Mouse (Mus musculus): ENCODE measurements at regions not wholly inside any gene's neighbourhood (a gene's known extent, or its start where the extent isn't known, plus 50 kb on each side); places are given as distances from the start of the nearest gene placed in this dataset.

DNA sequence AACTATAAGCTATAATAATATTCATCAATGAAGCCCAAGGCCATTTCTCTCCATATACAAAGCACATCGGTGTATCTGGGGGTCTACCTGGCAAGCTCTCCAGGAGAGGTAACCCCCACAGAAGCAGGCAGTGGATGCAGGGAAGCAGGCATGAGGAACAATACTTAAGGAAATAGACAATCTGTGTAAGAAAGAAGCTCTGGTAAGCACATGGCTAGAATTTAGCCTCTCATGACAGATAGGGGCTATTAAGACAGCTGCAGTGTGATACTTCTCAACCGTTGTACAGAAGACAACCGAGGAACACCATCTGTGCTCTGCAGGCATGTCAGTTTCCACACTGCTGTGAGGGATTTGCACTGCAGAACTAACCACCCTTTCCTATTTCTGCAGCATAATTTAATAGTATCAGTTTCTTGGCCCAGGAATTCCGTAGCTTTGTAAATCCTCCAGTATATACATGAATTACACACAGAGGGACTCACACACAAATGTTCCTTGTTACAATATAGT, 108.1 kb upstream of the Lpar1 start:
- DNase-seq (ENCODE audit: low spot score) = no peak

DNA sequence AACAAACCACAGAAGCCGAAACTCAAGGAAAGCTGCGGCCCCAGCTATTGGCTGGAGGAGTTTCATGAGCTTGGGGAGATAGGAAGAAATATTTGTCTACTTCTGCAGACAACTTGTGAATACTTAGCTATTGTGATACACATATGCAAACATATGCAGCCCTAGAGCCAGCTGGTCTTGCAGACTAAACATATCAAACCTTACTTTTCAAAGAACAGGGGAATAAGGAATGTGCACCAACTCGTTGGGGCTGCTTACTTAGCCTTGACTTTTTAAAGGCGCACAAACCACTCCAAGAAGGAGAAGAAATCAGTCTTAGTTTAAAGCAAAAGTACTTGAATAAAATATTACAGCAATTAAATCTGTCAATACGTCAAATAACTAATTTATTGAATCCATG, 106.8 kb upstream of the Lpar1 start:
- no peak for DNase-seq (ENCODE audit: low spot score)

DNA sequence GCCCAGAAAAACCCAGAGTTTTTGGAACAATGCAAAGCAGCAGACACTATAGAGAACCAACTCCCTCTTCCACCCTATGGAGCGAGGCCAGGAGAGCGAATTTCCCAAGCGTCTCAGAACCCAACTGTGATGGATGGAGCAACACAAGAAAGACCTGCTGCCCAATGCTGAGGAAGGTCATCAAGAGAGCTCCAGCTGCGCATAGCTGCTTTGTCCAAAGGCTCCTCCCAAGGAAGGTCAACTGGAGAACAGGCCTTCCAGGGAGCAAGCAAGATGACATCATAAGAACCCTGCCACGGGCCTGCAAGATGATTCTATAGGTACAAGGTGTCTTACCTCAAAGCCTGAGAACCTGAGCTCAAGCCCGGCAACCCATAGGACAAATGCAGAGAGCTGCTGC, 104.5 kb upstream of the Lpar1 start:
- no peak for DNase-seq (ENCODE audit: low spot score)

DNA sequence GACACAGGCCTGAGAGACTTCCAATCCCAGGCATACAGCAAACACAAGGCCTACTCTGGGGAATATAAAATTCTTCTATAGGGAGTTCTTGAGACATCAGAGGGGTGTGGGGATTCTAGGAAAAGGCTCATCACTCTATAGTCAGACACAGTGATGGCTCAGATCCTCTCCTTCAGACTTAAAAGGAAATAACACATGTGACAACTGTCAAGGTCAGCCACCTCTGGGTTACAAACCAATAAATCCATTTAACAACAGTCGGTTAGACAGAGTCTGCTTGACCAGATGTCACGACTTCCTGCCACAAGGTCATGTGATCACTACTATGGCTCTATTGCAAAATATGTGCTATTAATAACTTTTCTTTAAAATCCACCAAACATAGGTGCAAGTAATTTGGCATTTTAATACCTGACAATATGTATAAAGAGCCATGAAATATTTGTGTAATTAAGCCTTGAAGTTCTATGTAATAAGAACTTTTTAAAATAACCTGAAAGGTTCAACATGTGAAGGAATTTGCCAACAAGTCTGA, 94.1 kb upstream of the Lpar1 start:
- no peak for DNase-seq (ENCODE audit: low spot score)

DNA sequence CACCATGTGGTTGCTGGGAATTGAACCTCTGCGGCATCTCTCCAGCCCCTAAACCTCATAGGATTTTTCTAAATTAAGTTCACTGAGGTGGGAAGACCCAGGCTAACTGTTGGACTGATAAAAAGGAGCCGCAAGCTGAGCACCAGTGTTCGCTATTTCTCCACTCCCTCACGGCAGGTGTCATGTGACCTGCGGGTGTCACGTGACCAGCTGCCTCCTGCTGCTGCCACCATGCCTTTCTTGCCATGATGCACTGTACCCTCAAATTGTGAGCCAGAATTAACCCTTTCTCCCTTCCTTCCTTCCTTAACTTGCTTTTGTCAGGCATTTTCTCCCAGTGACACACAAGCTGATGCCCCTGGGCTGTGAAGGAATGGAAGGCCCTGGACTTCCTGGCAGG, 93.1 kb upstream of the Lpar1 start:
- no peak for DNase-seq (ENCODE audit: low spot score)

DNA sequence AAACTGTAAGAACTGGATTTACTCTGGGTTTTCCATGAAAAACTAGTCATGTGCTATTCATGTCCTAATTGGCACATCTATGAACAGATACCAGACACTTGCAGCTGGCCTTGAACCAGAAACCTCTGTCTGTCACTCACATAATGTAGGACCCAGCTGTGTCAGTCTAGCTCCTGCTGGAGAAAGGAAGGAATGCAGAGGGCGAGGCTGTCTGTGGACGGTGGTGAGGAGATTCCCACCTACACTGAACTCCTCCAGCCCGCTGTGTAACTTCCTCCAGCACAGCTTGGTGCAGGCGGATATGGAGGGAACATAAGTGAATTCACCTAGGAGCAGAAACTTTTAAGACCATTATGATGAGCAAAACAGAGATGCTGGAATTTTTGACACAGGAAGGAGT, 89.7 kb upstream of the Lpar1 start:
- no peak for DNase-seq (ENCODE audit: low spot score)

DNA sequence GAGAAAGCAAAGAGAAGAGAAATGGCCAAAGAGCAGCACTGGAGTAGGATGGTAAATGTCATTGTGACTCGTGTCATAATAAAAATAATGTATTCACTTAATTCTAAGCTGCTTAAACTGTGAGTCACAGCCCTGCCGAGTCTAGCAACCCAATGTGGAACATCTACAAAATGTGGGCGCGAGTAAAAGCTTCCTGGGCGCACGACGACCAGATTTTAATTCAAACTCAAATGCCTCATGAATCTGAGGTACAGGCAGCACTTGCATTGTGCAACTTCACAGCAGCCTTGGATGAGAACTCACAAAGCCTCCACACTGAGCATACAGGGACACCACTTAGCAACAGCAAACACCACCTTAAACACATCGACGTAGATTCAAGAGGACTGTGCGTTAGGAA, 88.5 kb upstream of the Lpar1 start:
- no peak for DNase-seq (ENCODE audit: low spot score)

DNA sequence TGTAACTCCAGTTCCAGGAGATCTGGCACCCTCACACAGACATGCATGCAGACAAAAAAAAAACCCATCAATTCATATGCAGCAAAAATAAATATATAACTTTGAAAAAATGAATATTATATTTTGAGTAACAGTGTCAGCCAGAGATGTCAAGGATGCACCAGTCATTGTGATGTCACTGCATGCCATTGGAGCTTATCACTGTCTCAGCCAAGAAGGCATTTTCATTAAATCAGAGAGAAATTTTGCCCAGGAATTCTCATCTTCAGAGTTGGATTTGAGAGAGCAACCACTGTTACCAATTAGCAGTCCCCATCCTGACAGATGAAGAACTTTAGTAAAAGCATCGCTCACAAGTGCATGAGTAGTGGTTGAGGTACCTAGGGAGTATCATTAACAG, 79.0 kb upstream of the Lpar1 start:
- no peak for DNase-seq (ENCODE audit: low spot score)

DNA sequence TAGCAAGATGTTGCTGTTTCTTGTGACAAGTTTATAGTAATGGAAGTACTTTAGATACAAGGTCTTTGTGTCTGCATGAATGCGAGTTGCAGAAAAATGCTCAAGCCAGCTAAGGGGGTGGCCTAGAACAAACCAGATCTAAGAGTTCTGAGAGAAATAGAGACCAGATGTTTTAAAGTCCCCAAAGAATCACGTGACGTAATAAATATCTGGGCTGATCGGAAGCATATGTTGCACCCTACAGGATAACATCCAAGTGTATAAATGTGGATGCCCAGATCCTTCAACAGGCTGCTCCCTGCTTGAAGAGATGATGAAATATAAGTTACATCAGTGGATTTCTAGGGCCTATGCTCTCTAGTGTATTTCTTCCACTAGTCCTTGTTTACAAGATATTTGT, 77.7 kb upstream of the Lpar1 start:
- DNase-seq (ENCODE audit: low spot score) = no peak

DNA sequence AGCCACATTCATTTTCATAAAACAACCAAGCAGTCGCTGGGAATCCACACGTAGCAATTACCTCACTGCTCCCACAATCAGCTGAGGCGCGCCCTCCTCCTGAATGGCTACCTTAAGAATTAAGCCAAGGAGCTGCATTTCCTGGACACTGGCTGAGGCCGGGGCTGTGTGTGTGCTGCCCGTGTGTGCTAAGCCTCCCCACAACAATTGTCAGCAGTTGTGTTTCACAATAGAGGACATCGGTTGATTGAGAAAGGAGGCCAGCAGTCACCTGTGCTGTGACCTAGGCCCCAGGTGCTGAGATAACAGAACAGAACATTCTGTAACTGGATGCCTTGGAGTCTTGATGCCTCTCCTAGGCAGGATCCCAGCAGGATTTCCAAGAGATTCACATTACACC, 73.3 kb upstream of the Lpar1 start:
- no peak for DNase-seq (ENCODE audit: low spot score)

DNA sequence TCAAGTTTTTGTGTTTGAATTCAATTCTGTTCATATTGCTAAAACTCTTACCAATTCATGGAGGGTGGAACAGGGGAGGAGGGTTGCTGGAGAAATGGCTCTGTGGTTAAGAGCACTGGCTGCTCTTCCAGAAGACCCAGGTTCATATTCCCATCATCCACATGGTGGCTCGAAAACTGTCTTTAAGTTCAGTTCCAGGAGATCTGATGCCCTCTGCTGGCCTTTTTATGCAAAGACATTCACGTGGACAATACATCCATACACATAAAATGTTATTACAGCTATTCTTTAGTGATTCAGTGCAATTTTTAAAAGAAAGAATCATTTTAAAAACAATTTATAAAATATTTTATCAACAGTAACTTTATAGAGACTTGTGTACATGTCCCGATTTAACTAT, 70.4 kb upstream of the Lpar1 start:
- DNase-seq (ENCODE audit: low spot score) = no peak

DNA sequence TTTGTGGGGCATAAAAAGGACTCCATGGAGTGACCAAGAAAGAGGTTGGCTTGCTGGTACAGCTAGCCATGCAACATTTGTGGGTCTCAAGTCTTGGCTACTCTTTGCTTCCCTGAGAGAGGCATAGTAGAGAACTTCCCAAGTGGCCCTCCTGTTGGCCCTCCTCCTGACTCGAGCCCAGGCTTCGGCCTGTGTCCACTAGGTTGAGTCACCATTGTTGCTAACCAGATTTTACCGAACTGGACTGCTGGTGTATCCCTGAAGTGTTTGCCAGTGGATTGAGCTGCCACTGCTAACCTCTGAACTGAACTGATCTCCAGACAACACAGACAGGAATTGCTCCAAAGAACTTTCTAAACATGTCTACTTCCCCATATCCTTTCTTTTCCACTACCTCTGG, 66.9 kb upstream of the Lpar1 start:
- DNase-seq (ENCODE audit: low spot score) = no peak

DNA sequence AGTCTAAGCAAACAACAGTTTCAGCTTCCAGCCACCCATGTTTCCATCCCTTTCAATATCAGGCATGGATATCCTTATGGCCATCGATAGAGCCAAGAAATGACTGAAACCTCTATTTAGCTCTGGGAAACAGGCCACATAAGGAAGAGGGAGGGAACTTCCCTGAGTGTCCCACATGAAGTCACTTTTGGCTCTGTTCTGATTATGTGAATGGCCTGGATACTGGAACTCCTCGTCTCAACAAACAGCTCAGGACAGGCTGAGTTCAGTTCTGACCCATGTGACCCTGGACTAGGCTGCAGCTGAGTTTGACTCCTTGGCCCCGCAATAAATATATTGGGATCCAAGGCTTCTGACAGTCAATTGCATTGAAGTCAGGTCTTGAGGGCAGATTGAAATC, 63.6 kb upstream of the Lpar1 start:
- no peak for DNase-seq (ENCODE audit: low spot score)

DNA sequence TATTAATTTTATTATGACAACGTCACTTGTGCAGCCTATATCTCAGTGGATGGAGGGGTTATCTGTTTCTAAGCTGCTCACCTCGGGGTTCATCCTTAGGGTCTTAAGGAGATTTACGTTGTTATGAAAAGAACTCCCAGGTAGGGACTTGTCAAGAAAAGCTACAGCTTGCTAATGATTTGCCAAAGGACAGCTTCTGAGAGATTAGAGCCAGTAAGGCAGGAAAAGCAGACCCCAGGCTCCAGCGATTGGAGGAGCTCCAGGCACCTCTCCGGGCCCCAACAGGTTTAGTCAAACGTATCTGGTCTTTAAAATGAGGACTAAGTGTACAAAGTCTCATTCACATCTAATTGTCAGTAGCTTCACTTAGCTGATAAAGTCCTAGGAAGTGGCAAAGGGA, 59.8 kb upstream of the Lpar1 start:
- no peak for DNase-seq (ENCODE audit: low spot score)

DNA sequence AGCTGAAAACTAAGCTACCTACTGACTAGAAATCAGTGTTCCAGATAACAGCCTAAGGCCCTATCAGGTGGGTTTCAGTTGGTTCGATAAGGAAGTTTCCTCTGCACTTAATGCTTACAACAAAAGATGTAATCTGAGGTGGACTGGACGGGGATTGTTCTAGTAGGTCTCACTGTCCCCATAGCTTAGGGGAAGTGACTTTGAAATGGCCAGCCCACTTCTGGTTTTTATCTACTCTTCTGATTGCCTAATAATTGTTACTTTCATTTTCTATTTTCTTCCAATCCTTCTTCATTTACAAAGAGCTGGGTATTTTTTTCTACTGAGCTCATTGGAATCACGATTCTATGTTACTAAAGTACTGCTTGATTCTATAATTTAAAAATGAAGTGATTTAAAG, 59.3 kb upstream of the Lpar1 start:
- DNase-seq (ENCODE audit: low spot score) = no peak

DNA sequence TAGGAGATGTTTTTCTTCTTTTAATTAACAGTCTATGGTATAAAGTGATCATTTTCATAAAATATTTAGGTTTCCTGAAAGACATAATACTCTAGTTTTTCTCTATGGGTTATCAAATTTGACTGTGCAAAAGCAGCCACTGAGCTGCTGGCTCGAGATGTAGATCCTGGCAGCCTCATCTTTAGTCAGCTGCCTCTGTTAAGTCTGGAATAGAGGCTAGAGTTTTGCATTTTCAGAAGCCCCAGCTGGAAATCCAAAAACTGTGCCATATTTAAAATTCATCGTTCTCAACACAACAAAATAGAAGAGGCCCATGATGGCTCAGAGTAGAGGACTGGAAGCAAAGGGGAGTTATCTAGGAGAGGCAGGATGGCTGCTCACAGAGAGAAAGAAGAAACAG, 53.8 kb upstream of the Lpar1 start:
- no peak for DNase-seq (ENCODE audit: low spot score)

DNA sequence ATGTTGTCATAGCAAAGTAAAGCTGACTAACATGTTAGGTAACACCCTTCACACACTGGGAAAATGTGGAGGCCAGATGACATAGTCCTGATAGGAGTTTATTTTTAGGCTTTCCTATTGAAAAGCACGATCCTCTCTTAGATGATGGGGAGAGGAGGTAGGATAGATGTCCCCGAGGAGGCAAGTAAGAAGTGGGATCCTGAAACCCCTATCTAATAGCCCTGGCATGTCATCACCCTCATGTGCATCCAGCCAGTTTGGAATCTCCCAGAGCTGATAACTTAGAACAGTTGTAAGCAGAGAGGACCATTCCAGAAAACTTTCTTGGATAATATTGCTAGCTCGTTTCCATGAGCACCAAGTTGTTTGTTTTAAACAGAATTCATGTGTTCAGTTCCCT, 52.2 kb upstream of the Lpar1 start:
- no peak for DNase-seq (ENCODE audit: low spot score)

Data from ovary, postnatal 14 days (tissue).